Mouse (Mus musculus) adrenal gland, adult 8-10 months (tissue): ENCODE data around the gene Apobec3. TPM values are rescaled to one million over a fixed set of nuclear protein-coding genes. Genes with fewer than 3 reads are reported as not detected.
A peak's percentile ranks its signal among the peaks of the same experiment; 100 is the strongest.
"Not testable (repeated sequence)": the region's sequence is repeated elsewhere in the genome, so short reads cannot be mapped to it uniquely, and the experiment has no call there.

Source experiments
- DNase-seq: peaks from one replicate; pipeline ENCODE4 v3.0.0; 2022
- total RNA-seq, 4 experiments: library from RNA; stranded (reverse); gene quantifications; 2 replicates each; pipeline ENCODE4 v1.2.4; 2022

Apobec3 gene
- total RNA-seq, 4 experiments from 2014 or later, result 16.1 to 29.3 (median 22.9) TPM

- DNase-seq, result no peak
Observed at GRCm38 (mm10) chr15:79928316-79928715, 36.9 kb downstream of the Apobec3 start.

GRCm38 (mm10) chr15:79928736-79929135 is 37.3 kb downstream of the Apobec3 start:
- DNase-seq, result no peak

GRCm38 (mm10) chr15:79929734-79930133 is 38.3 kb downstream of the Apobec3 start:
- DNase-seq, result no peak

GRCm38 (mm10) chr15:79931496-79932141 is 40.2 kb downstream of the Apobec3 start:
- no peak for DNase-seq

- DNase-seq, result peak; percentile 89
Observed at GRCm38 (mm10) chr15:79932323-79932987, 41.0 kb downstream of the Apobec3 start.

- no peak for DNase-seq
Observed at GRCm38 (mm10) chr15:79933052-79933669, 41.7 kb downstream of the Apobec3 start.

GRCm38 (mm10) chr15:79933670-79934514 is 42.4 kb downstream of the Apobec3 start:
- no peak for DNase-seq

- DNase-seq, result no peak
Observed at GRCm38 (mm10) chr15:79934776-79935175, 43.3 kb downstream of the Apobec3 start.

GRCm38 (mm10) chr15:79935654-79936373 is 44.4 kb downstream of the Apobec3 start:
- no peak for DNase-seq

GRCm38 (mm10) chr15:79936374-79936751 is 44.9 kb downstream of the Apobec3 start:
- DNase-seq, result no peak

GRCm38 (mm10) chr15:79939020-79939419 is 47.6 kb downstream of the Apobec3 start:
- DNase-seq, result no peak

GRCm38 (mm10) chr15:79939501-79939900 is 48.0 kb downstream of the Apobec3 start:
- DNase-seq, result not testable (repeated sequence)

GRCm38 (mm10) chr15:79939913-79940312 is 48.5 kb downstream of the Apobec3 start:
- no peak for DNase-seq

GRCm38 (mm10) chr15:79940932-79941331 is 49.5 kb downstream of the Apobec3 start:
- DNase-seq, result no peak

- DNase-seq, result no peak
Observed at GRCm38 (mm10) chr15:79942541-79942940, 51.1 kb downstream of the Apobec3 start.

GRCm38 (mm10) chr15:79943584-79943983 is 52.1 kb downstream of the Apobec3 start:
- DNase-seq, result no peak

- no peak for DNase-seq
Observed at GRCm38 (mm10) chr15:79944948-79945347, 53.5 kb downstream of the Apobec3 start.

GRCm38 (mm10) chr15:79946022-79946421 is 54.6 kb downstream of the Apobec3 start:
- peak; percentile 85 for DNase-seq

- DNase-seq, result no peak
Observed at GRCm38 (mm10) chr15:79946790-79947189, 55.3 kb downstream of the Apobec3 start.

GRCm38 (mm10) chr15:79947681-79948080 is 56.2 kb downstream of the Apobec3 start:
- DNase-seq, result no peak

- DNase-seq, result peak; percentile 58
Observed at GRCm38 (mm10) chr15:79950250-79951025, 59.0 kb downstream of the Apobec3 start.
